Mouse (Mus musculus) neural tube, embryonic 12.5 days (tissue): ENCODE data around the gene Dmtf1. TPM values are rescaled to one million over a fixed set of nuclear protein-coding genes. Genes with fewer than 3 reads are reported as not detected.
"Not testable (repeated sequence)": the region's sequence is repeated elsewhere in the genome, so short reads cannot be mapped to it uniquely, and the experiment has no call there.

Experiments
- ATAC-seq: fragments of 200-750 bp; cut with Nextera tagmentation; 2 replicates; pipeline ENCODE4 v1.8.0; 2017; ENCODE audit warnings: low read depth, mild to moderate bottlenecking, moderate TSS enrichment, moderate library complexity; ENCODE audit not compliant: low FRiP score
- H3K27ac ChIP-seq: fragments of 300-500 bp; sonication (generic); 2 replicates; pipeline ENCODE4 v1.5.1; 2016
- H3K27me3 ChIP-seq: fragments of 300-500 bp; sonication (generic); replicated peaks from 2 replicates; pipeline ENCODE4 v1.6.1; 2016; ENCODE audit warnings: mild to moderate bottlenecking
- H3K36me3 ChIP-seq: fragments of 300-500 bp; sonication (generic); 2 replicates; pipeline ENCODE4 v1.6.1; 2016; ENCODE audit warnings: mild to moderate bottlenecking
- H3K4me1 ChIP-seq: fragments of 300-500 bp; sonication (generic); 2 replicates; pipeline ENCODE4 v1.6.1; 2016
- H3K4me2 ChIP-seq: fragments of 300-500 bp; sonication (generic); replicated peaks from 2 replicates; pipeline ENCODE4 v1.6.1; 2016; ENCODE audit warnings: mild to moderate bottlenecking
- H3K4me3 ChIP-seq: fragments of 300-500 bp; sonication (generic); 2 replicates; pipeline ENCODE4 v1.5.1; 2016
- H3K9ac ChIP-seq: fragments of 300-500 bp; sonication (generic); 2 replicates; pipeline ENCODE4 v1.6.1; 2016; ENCODE audit warnings: mild to moderate bottlenecking
- H3K9me3 ChIP-seq: fragments of 300-500 bp; sonication (generic); 2 replicates; pipeline ENCODE4 v1.6.1; 2016; ENCODE audit warnings: mild to moderate bottlenecking
- WGBS: fragments of 180-500 bp; shearing (Covaris S2); methylation state at CpG from one replicate; pipeline ENCODE4 v1.1.7; 2016; 5-methylcytosine and 5-hydroxymethylcytosine counted together
- polyA plus RNA-seq: library from polyadenylated mRNA; unstranded; fragments of >200 nt; fragmentation: Nextera tagmentation; extraction: Ambion mirVana; gene quantifications from 2 replicates; pipeline ENCODE4 v1.2.1, GENCODE M21; 2016

The Dmtf1 gene
- 71.9 and 73.6 TPM in 2 replicates for polyA plus RNA-seq

- ATAC-seq: peak; percentile 96
- 1% methylated on average over 64 of the region's 64 CpGs for WGBS
These were observed at the start of gene Dmtf1 for GRCm38 (mm10) chr5:9161456-9162041. Gene Dmtf1 (minus strand): TSS chr5:9161776.

GRCm38 (mm10) chr5:9186467-9186866 lies 24.9 kb upstream of the Dmtf1 start:
- no peaks in the 10 kb centered on the region for H3K27me3 ChIP-seq

More at GRCm38 (mm10) chr5:9161456-9162041, at the start of gene Dmtf1:
- Histone ChIP-seq H3K4me1 (peaks cover 15% of the 10 kb centered on the region; the same call in 1 of the 2 replicates), H3K4me3 (peak within 1 kb of the TSS; percentile 97), H3K36me3 (no peaks in the 10 kb centered on the region), H3K27me3 (no peaks in the 10 kb centered on the region), H3K27ac (peak within 1 kb of the TSS; percentile 100), H3K4me2 (peak within 1 kb of the TSS; percentile 61), H3K9me3 (no peaks in the 10 kb centered on the region), H3K9ac (peak within 1 kb of the TSS; percentile 96)

GRCm38 (mm10) chr5:9173295-9173694 lies 11.7 kb upstream of the Dmtf1 start:
- H3K27ac ChIP-seq: no peak overlapping the region
- no peaks in the 10 kb centered on the region for H3K9me3 ChIP-seq
- no peak overlapping the region for H3K4me3 ChIP-seq
- WGBS: 87% methylated on average over 2 of the region's 2 CpGs
- no peaks in the 10 kb centered on the region for H3K27me3 ChIP-seq
- no peak overlapping the region for H3K9ac ChIP-seq
- H3K4me1 ChIP-seq: no peaks in the 10 kb centered on the region
- no peak overlapping the region for H3K4me2 ChIP-seq
- no peaks in the 10 kb centered on the region for H3K36me3 ChIP-seq
- ATAC-seq: no peak

More at GRCm38 (mm10) chr5:9186467-9186866, 24.9 kb upstream of the Dmtf1 start:
- Histone ChIP-seq H3K4me1 (no peaks in the 10 kb centered on the region), H3K9me3 (no peaks in the 10 kb centered on the region), H3K4me3 (no peak overlapping the region), H3K36me3 (no peaks in the 10 kb centered on the region), H3K9ac (no peak overlapping the region), H3K4me2 (no peak overlapping the region), H3K27ac (no peak overlapping the region)
- WGBS: 72% methylated on average over 1 of the region's 1 CpGs
- ATAC-seq: no peak

- 80% methylated on average over 5 of the region's 5 CpGs for WGBS
- H3K36me3 ChIP-seq, H3K4me2 ChIP-seq, H3K4me3 ChIP-seq, H3K27ac ChIP-seq, H3K4me1 ChIP-seq, H3K9ac ChIP-seq, ATAC-seq, H3K27me3 ChIP-seq, H3K9me3 ChIP-seq: not testable (repeated sequence)
These were observed 7.9 kb upstream of the Dmtf1 start for GRCm38 (mm10) chr5:9169328-9170005.

GRCm38 (mm10) chr5:9166366-9166765 lies 4.8 kb upstream of the Dmtf1 start:
- WGBS: 86% methylated on average over 8 of the region's 8 CpGs
- H3K27ac ChIP-seq: no peak overlapping the region
- H3K27me3 ChIP-seq: no peaks in the 10 kb centered on the region
- no peak overlapping the region for H3K9ac ChIP-seq
- H3K4me1 ChIP-seq: peaks cover 5% of the 10 kb centered on the region; the same call in 1 of the 2 replicates
- H3K4me3 ChIP-seq: no peak overlapping the region
- no peak for ATAC-seq
- no peaks in the 10 kb centered on the region for H3K9me3 ChIP-seq
- no peaks in the 10 kb centered on the region for H3K36me3 ChIP-seq
- no peak overlapping the region for H3K4me2 ChIP-seq

- not testable (repeated sequence) for H3K4me3 ChIP-seq, H3K4me1 ChIP-seq, H3K27ac ChIP-seq, H3K36me3 ChIP-seq, H3K27me3 ChIP-seq, ATAC-seq, H3K4me2 ChIP-seq, H3K9me3 ChIP-seq, H3K9ac ChIP-seq
- 87% methylated on average over 10 of the region's 10 CpGs for WGBS
These were observed 3.6 kb upstream of the Dmtf1 start for GRCm38 (mm10) chr5:9165151-9165550.

GRCm38 (mm10) chr5:9163411-9163810 lies 1.8 kb upstream of the Dmtf1 start:
- H3K27ac ChIP-seq: no peak overlapping the region

GRCm38 (mm10) chr5:9162088-9162487 lies 512 bp upstream of the Dmtf1 start:
- peak; percentile 39 for ATAC-seq

More at GRCm38 (mm10) chr5:9163411-9163810, 1.8 kb upstream of the Dmtf1 start:
- H3K9me3 ChIP-seq: no peaks in the 10 kb centered on the region
- WGBS: 95% methylated on average over 3 of the region's 3 CpGs
- no peak overlapping the region for H3K9ac ChIP-seq
- H3K36me3 ChIP-seq: no peaks in the 10 kb centered on the region
- H3K4me3 ChIP-seq: no peak overlapping the region
- no peak for ATAC-seq
- H3K4me1 ChIP-seq: peaks cover 12% of the 10 kb centered on the region; the same call in 1 of the 2 replicates
- H3K27me3 ChIP-seq: no peaks in the 10 kb centered on the region
- H3K4me2 ChIP-seq: no peak overlapping the region

GRCm38 (mm10) chr5:9160831-9161455 lies 633 bp downstream of the Dmtf1 start:
- H3K4me1 ChIP-seq: peaks cover 15% of the 10 kb centered on the region; the same call in 1 of the 2 replicates
- peak overlapping the region; percentile 96 for H3K9ac ChIP-seq
- peak overlapping the region; percentile 61 for H3K4me2 ChIP-seq
- no peaks in the 10 kb centered on the region for H3K27me3 ChIP-seq
- H3K27ac ChIP-seq: peak overlapping the region; percentile 100
- H3K9me3 ChIP-seq: no peaks in the 10 kb centered on the region
- no peaks in the 10 kb centered on the region for H3K36me3 ChIP-seq
- H3K4me3 ChIP-seq: peak overlapping the region; percentile 97
- under 1% methylated on average over 55 of the region's 55 CpGs for WGBS
- peak; percentile 80 for ATAC-seq

More at GRCm38 (mm10) chr5:9162088-9162487, 512 bp upstream of the Dmtf1 start:
- H3K4me3 ChIP-seq: peak overlapping the region; percentile 97
- H3K9me3 ChIP-seq: no peaks in the 10 kb centered on the region
- H3K36me3 ChIP-seq: no peaks in the 10 kb centered on the region
- 17% methylated on average over 7 of the region's 7 CpGs for WGBS
- H3K27ac ChIP-seq: 0 out of 2 replicates have a peak overlapping the region, but pooled peaks have one; percentile 65
- H3K4me2 ChIP-seq: peak overlapping the region; percentile 61
- H3K9ac ChIP-seq: peak overlapping the region; percentile 96
- peaks cover 15% of the 10 kb centered on the region; the same call in 1 of the 2 replicates for H3K4me1 ChIP-seq
- no peaks in the 10 kb centered on the region for H3K27me3 ChIP-seq

GRCm38 (mm10) chr5:9157336-9157735 lies 4.2 kb downstream of the Dmtf1 start:
- Histone ChIP-seq H3K27me3 (no peaks in the 10 kb centered on the region), H3K9ac (no peak overlapping the region), H3K4me3 (no peak overlapping the region), H3K4me2 (no peak overlapping the region), H3K27ac (no peak overlapping the region), H3K4me1 (peaks cover 12% of the 10 kb centered on the region; the same call in 1 of the 2 replicates), H3K36me3 (0 out of 2 replicates have a peak, but pooled peaks cover 3% of the 10 kb centered on the region), H3K9me3 (no peaks in the 10 kb centered on the region)
- ATAC-seq: no peak
- WGBS: 83% methylated on average over 1 of the region's 1 CpGs

GRCm38 (mm10) chr5:9156746-9157145 lies 4.8 kb downstream of the Dmtf1 start:
- H3K27ac ChIP-seq: no peak overlapping the region
- no peak overlapping the region for H3K4me2 ChIP-seq
- no peaks in the 10 kb centered on the region for H3K27me3 ChIP-seq
- ATAC-seq: no peak
- H3K9me3 ChIP-seq: no peaks in the 10 kb centered on the region
- H3K9ac ChIP-seq: no peak overlapping the region
- 0 out of 2 replicates have a peak, but pooled peaks cover 3% of the 10 kb centered on the region for H3K36me3 ChIP-seq
- H3K4me1 ChIP-seq: peaks cover 9% of the 10 kb centered on the region; the same call in 1 of the 2 replicates
- no peak overlapping the region for H3K4me3 ChIP-seq

GRCm38 (mm10) chr5:9149273-9149850 lies 12.2 kb downstream of the Dmtf1 start:
- no peaks in the 10 kb centered on the region for H3K27me3 ChIP-seq
- H3K4me1 ChIP-seq: no peaks in the 10 kb centered on the region
- peaks cover 32% of the 10 kb centered on the region for H3K36me3 ChIP-seq

More at GRCm38 (mm10) chr5:9149273-9149850, 12.2 kb downstream of the Dmtf1 start:
- no peak overlapping the region for H3K4me3 ChIP-seq
- H3K4me2 ChIP-seq: no peak overlapping the region
- no peak overlapping the region for H3K9ac ChIP-seq
- no peak overlapping the region for H3K27ac ChIP-seq
- WGBS: 94% methylated on average over 8 of the region's 8 CpGs
- no peaks in the 10 kb centered on the region for H3K9me3 ChIP-seq
- no peak for ATAC-seq
